Mouse (Mus musculus) colon, adult 2 months (tissue): ENCODE results near the gene Glrx. TPM values are rescaled to one million over a fixed set of nuclear protein-coding genes. Genes with fewer than 3 reads are reported as not detected.

Experiments
- polyA plus RNA-seq: library from polyadenylated mRNA; depleted of rRNA; stranded (reverse); fragments of >200 nt; gene quantifications from 2 replicates; pipeline ENCODE4 v1.2.3, GENCODE M21; 2012; rRNA removed

The Glrx gene
- polyA plus RNA-seq, result 63.3 and 65.3 TPM in 2 replicates

GRCm38 (mm10) chr13:75839719-75840481, at the start of gene Glrx:
Glrx (plus strand) TSS chr13:75839868.

Other genes starting within 250 kb of the Glrx start
- 6.9 and 7.1 TPM in 2 replicates for gene Ell2, start 133.1 kb upstream of the Glrx start, polyA plus RNA-seq
- gene Rhobtb3, start 104.1 kb downstream of the Glrx start, polyA plus RNA-seq, result 6.0 and 6.2 TPM in 2 replicates
- gene Spata9, start 127.3 kb downstream of the Glrx start, polyA plus RNA-seq, result not detected in 2 replicates
- 3.5 and 3.8 TPM in 2 replicates for gene Rfesd, start 178.9 kb downstream of the Glrx start, polyA plus RNA-seq
- gene Gpr150, start 217.1 kb downstream of the Glrx start, polyA plus RNA-seq, result not detected in 2 replicates